Mouse (Mus musculus): ENCODE measurements at regions not wholly inside any gene's neighbourhood (a gene's known extent, or its start where the extent isn't known, plus 50 kb on each side); places are given as distances from the start of the nearest gene placed in this dataset.

DNA sequence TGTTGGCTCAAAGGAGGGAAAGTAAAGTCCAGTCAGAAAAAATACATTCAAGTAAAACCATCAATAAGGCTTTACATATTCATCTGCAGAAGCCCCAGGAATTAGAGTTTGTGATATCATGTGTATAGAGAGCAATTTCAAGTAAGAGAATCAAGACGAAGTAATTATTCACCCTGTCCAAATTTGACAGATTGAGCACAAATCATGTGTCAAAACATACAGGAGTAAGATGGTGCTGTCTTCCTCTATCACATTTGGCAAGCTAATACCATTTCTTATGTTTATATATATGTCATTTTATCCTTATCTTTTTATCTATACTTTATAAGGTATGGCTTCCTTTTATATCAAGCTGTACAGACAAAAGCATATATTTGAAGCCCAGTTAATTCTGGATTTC lies 825.2 kb downstream of the Galc start:
- Histone ChIP-seq H3K36me3 (no peaks in the 10 kb centered on the region), H3K9me3 (no peaks in the 10 kb centered on the region), H3K27me3 (no peaks in the 10 kb centered on the region), H3K27ac (replicated peaks) (no peak overlapping the region), H3K4me2 (no peak overlapping the region), H3K9ac (no peak overlapping the region), H3K4me1 (replicated peaks) (no peaks in the 10 kb centered on the region), H3K4me3 (no peak overlapping the region)
- ATAC-seq (ENCODE audit: low read depth): no peak
- 70% methylated on average over 1 of the region's 1 CpGs for WGBS

DNA sequence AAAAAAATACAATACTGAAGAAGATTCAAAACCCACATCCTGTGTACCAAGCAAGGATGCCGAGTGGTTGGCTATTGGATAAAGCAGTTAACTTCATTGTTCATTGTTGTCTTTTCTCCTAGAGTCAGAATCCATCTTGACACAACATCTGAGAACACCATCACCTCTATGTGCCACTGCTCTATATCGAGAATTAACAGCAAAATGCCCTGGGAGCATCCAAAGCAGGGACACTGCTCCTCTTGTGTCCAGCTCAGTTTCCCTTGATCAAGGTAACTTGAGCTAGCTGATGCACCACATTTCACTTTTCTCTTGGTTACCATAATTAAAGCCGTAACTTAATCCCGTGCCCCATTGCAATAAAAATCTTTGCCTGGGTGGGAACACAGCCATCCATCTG lies 826.6 kb downstream of the Galc start:
- no peak for ATAC-seq (ENCODE audit: low read depth)
- Histone ChIP-seq H3K9me3 (no peaks in the 10 kb centered on the region), H3K4me3 (no peak overlapping the region), H3K4me2 (no peak overlapping the region), H3K4me1 (replicated peaks) (no peaks in the 10 kb centered on the region), H3K9ac (no peak overlapping the region), H3K27ac (replicated peaks) (no peak overlapping the region), H3K36me3 (no peaks in the 10 kb centered on the region), H3K27me3 (no peaks in the 10 kb centered on the region)
- WGBS: 79% methylated on average over 4 of the region's 4 CpGs

DNA sequence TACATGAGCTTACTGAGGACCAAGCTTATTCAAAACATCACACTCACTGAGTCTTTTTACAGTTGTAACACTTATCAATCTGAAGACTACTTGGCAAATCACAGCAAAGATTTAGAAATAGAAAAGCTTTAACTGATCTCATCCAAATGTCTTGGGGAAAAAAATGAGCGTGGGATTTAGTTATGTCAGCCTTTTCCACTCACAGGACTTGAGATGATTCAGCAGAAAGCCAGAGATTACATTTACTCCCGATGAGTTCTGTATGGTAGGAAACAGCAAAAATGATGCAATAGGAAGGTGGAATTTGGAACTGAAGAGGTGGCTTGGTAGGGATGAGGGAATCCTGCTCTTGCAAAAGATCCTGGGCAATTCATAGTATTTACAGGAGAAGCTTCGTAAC lies 831.0 kb downstream of the Galc start:
- H3K4me3 ChIP-seq: no peak overlapping the region
- 86% methylated on average over 3 of the region's 3 CpGs for WGBS
- H3K4me2 ChIP-seq: no peak overlapping the region
- H3K27me3 ChIP-seq: no peaks in the 10 kb centered on the region
- no peak overlapping the region for H3K27ac ChIP-seq (replicated peaks)
- ATAC-seq (ENCODE audit: low read depth): no peak
- no peaks in the 10 kb centered on the region for H3K36me3 ChIP-seq
- no peak overlapping the region for H3K9ac ChIP-seq
- no peaks in the 10 kb centered on the region for H3K9me3 ChIP-seq
- no peaks in the 10 kb centered on the region for H3K4me1 ChIP-seq (replicated peaks)

DNA sequence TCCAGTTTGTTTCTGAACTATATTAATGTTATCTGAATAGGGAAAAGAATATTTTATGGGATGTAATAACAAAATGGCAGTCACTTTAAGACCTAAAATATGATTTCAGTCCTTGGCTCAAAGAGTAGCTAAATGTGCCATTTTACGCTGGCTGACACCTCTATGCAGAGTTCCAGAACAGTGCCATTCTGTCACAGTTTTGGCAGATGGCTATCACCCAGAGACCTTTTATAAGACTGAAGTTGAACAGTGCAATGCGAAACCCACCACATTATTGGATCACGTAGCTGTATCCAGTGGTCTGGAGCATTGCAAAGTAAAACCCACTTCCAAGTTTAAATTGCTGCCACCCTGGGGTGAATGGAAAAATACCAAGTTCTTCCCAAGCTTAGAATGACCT lies 834.5 kb downstream of the Galc start:
- H3K36me3 ChIP-seq: no peaks in the 10 kb centered on the region
- no peak for ATAC-seq (ENCODE audit: low read depth)
- H3K9ac ChIP-seq: no peak overlapping the region
- H3K4me1 ChIP-seq (replicated peaks): no peaks in the 10 kb centered on the region
- H3K9me3 ChIP-seq: no peaks in the 10 kb centered on the region
- no peak overlapping the region for H3K4me2 ChIP-seq
- H3K27me3 ChIP-seq: no peaks in the 10 kb centered on the region
- no peak overlapping the region for H3K4me3 ChIP-seq
- no peak overlapping the region for H3K27ac ChIP-seq (replicated peaks)
- WGBS: 85% methylated on average over 3 of the region's 3 CpGs

DNA sequence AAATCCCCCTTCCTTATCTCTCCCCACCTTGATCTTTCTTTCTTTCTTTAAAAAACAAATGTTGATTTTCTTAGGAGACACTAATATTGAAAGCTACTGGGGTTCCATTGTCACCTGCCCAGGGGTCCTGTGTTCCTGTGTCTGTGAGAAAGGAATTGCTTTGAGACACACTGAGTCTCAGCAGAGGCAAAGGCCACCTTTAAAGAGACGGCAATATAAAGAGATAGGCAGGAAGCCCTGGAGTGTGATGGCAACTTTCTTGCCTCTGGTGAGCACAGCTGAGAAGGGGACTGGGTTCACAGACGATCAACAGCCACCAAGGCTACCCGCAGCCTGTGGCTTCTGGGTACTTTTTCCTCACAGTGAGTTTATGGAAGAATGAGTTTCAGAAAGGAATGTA lies 855.8 kb downstream of the Galc start:
- no peaks in the 10 kb centered on the region for H3K9me3 ChIP-seq
- H3K4me2 ChIP-seq: no peak overlapping the region
- no peak overlapping the region for H3K9ac ChIP-seq
- no peak overlapping the region for H3K27ac ChIP-seq (replicated peaks)
- H3K4me1 ChIP-seq (replicated peaks): peaks cover 21% of the 10 kb centered on the region
- no peak for ATAC-seq (ENCODE audit: low read depth)
- no peak overlapping the region for H3K4me3 ChIP-seq
- no peaks in the 10 kb centered on the region for H3K27me3 ChIP-seq
- WGBS: 15% methylated on average over 3 of the region's 3 CpGs
- H3K36me3 ChIP-seq: no peaks in the 10 kb centered on the region

DNA sequence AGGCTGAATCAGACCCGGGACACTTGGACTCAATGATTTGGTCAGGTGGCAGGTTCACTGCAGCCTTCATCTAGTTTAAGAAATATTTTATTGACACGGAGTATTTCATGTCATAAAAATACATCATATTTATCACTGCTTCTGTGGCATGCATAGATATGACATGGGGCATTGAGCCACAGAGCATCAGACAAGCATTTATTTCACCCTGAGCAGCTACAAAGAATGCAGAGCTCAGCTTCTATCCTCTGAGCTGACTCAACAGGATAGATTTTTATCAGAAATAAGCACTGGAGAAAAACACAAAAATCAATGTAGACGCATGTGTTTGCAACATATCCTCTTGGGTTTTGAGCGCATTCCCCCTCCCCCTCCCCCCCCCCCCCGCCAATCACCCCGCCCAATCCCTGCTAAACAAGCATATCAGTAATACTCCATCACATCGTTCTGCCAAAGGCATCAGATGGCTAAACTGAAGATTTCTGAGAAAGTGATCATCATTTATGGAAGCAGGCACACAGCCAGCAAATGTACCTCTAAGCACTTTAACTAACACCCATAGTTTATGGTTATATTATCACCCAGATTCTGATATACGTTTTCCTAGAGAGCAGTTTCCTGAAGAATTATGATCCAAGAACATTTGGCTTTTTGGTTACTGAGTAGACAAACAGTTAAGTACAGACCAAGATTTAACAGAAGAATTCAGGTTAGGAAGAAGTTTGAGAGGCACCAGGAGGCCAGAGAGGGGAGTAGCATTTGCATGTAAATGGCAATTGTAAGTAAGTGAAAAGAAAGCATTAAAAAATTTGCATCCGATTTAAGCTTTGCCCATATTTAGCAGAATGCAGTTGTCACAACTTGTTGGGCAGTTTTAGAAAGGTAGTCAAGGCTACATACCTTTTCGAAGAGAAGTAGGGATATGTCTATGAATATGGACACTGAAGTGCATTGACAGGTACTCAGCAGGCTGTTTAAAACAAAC lies 856.6 kb downstream of the Galc start:
- no peak overlapping the region for H3K4me3 ChIP-seq
- no peak overlapping the region for H3K9ac ChIP-seq
- peak; percentile 47 for ATAC-seq (ENCODE audit: low read depth)
- H3K27ac ChIP-seq (replicated peaks): no peak overlapping the region; the same call in 1 of the 2 replicates
- H3K4me2 ChIP-seq: no peak overlapping the region
- H3K4me1 ChIP-seq (replicated peaks): peaks cover 21% of the 10 kb centered on the region
- H3K9me3 ChIP-seq: no peaks in the 10 kb centered on the region
- no peaks in the 10 kb centered on the region for H3K27me3 ChIP-seq
- WGBS: 14% methylated on average over 8 of the region's 10 CpGs
- H3K36me3 ChIP-seq: no peaks in the 10 kb centered on the region

DNA sequence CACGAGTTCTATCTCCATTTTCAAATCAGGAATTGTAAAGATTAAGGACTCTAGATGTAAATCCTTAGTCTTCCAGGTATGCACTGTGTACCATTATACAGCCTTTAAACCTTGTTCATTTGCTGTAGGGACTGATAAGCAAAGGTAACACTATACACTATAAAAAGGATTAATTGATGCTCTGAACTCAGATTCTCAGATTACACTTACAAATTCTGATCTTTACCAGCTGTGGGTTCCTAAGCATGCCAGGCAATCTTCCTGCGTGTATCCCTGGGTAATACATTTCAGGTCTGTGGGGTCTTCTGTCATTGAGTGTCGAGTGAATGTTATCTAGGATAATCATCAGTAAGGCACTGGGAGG lies 860.7 kb downstream of the Galc start:
- no peak for ATAC-seq (ENCODE audit: low read depth)
- H3K4me2 ChIP-seq: no peak overlapping the region
- 50% methylated on average over 3 of the region's 3 CpGs for WGBS
- no peak overlapping the region for H3K4me3 ChIP-seq
- no peak overlapping the region for H3K9ac ChIP-seq
- no peak overlapping the region for H3K27ac ChIP-seq (replicated peaks)
- H3K9me3 ChIP-seq: no peaks in the 10 kb centered on the region
- H3K4me1 ChIP-seq (replicated peaks): peaks cover 21% of the 10 kb centered on the region
- no peaks in the 10 kb centered on the region for H3K27me3 ChIP-seq
- no peaks in the 10 kb centered on the region for H3K36me3 ChIP-seq

DNA sequence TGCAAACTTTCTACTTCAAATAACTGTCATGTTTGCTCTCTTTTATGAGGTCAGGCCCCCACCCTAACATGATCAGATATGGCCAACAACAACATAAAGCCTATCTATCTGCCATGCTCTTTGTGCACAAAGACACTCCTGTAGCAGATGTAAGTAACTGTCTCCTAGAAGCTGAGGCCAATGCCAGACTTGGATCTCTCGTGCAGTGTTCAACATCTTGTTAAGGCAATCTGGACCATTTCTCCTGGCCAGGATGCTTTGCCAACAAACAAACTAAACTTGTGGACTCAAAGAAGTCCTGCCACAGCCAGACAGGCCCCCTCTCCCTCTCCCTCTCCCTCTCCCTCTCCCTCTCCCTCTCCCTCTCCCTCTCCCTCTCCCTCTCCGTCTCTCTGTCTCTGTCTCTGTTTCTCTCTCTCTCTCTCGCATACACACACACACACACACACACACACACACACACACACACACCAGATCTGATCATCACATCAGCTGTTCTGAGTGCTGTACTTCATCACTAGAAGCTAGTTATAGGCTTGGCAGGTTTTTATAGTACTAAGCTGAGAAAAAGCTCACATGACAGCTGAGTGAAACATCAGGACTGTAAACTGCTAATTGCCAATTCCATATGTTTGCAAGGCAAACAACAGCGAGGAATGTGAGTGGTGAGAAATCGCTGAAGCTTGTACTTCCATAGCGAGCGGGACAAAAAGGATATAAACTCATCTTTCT lies 861.2 kb downstream of the Galc start:
- Histone ChIP-seq H3K27me3 (no peaks in the 10 kb centered on the region), H3K9me3 (no peaks in the 10 kb centered on the region), H3K27ac (replicated peaks) (no peak overlapping the region), H3K9ac (no peak overlapping the region), H3K4me3 (no peak overlapping the region), H3K4me2 (no peak overlapping the region), H3K4me1 (replicated peaks) (peaks cover 15% of the 10 kb centered on the region), H3K36me3 (no peaks in the 10 kb centered on the region)
- 66% methylated on average over 5 of the region's 7 CpGs for WGBS
- no peak for ATAC-seq (ENCODE audit: low read depth)

DNA sequence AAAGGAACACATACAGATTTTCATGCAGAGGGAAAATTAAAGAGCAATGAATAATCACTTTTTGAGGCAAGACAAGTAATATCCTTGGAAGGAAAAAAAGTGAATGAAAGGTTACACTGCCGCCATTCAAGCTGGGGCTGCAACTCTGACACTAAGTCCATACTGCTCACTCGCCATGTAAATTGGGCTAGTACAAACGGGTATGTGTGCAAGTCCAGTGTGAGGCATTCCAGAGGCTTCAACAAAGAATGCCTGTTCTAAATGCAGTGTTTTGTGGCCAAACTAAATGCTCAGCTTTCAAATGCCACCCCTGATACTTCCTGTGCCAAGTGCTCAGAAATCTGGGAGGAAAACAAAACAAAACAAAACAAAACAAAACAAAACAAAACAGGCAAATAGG lies 897.5 kb downstream of the Galc start:
- Histone ChIP-seq H3K27ac (replicated peaks) (no peak overlapping the region), H3K36me3 (no peaks in the 10 kb centered on the region), H3K4me1 (replicated peaks) (peaks cover 3% of the 10 kb centered on the region; the same call in 1 of the 2 replicates), H3K9me3 (no peaks in the 10 kb centered on the region), H3K27me3 (no peaks in the 10 kb centered on the region), H3K4me3 (no peak overlapping the region), H3K9ac (no peak overlapping the region), H3K4me2 (no peak overlapping the region)
- WGBS: 71% methylated on average over 3 of the region's 3 CpGs
- ATAC-seq (ENCODE audit: low read depth): no peak

DNA sequence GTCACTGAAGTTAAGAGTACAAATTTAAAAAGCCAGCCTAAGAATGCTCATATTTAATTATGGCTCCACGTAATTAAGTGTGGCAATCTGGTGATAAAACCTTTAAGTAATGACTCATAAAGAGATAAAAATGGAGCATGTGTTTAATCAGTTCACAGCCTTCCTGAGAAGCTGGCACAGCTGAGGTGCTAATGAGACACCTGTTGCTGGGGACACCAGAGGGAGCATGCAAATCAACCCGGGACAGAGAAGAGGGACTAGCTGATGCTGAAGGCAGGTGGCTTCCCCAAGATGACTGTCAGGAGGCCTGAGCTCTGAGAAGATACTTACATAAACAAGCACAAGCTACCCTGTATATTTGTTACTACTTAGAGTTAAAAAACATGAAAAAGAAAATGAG lies 898.6 kb downstream of the Galc start:
- Histone ChIP-seq H3K4me1 (replicated peaks) (peaks cover 3% of the 10 kb centered on the region; the same call in 1 of the 2 replicates), H3K9ac (no peak overlapping the region), H3K9me3 (no peaks in the 10 kb centered on the region), H3K27ac (replicated peaks) (no peak overlapping the region), H3K4me2 (no peak overlapping the region), H3K4me3 (no peak overlapping the region), H3K27me3 (no peaks in the 10 kb centered on the region), H3K36me3 (no peaks in the 10 kb centered on the region)
- 18% methylated on average over 2 of the region's 2 CpGs for WGBS
- peak; percentile 61 for ATAC-seq (ENCODE audit: low read depth)

DNA sequence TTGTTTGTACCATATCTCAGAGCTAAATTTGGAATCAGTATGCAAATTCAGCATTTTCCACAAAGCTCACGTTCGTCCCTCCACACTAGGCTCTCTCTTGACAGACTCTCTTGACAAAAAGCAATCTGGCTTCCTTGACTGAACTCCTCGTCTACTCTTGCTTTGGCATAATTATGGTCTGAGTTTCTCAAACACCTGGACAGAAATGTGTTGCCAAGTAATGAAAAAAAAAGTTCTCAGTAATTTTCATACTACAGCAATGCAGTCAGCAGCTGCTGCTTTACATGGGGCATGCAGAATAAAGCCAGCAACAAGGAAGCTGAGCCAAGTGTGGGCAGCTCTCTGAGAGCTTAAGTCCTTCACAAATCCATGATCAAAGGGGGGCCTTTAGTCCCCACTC lies 932.7 kb downstream of the Galc start:
- no peaks in the 10 kb centered on the region for H3K36me3 ChIP-seq
- no peaks in the 10 kb centered on the region for H3K4me1 ChIP-seq (replicated peaks)
- H3K9ac ChIP-seq: no peak overlapping the region
- H3K9me3 ChIP-seq: no peaks in the 10 kb centered on the region
- H3K4me3 ChIP-seq: no peak overlapping the region
- H3K27ac ChIP-seq (replicated peaks): no peak overlapping the region
- 76% methylated on average over 3 of the region's 3 CpGs for WGBS
- no peak for ATAC-seq (ENCODE audit: low read depth)
- no peaks in the 10 kb centered on the region for H3K27me3 ChIP-seq
- no peak overlapping the region for H3K4me2 ChIP-seq

DNA sequence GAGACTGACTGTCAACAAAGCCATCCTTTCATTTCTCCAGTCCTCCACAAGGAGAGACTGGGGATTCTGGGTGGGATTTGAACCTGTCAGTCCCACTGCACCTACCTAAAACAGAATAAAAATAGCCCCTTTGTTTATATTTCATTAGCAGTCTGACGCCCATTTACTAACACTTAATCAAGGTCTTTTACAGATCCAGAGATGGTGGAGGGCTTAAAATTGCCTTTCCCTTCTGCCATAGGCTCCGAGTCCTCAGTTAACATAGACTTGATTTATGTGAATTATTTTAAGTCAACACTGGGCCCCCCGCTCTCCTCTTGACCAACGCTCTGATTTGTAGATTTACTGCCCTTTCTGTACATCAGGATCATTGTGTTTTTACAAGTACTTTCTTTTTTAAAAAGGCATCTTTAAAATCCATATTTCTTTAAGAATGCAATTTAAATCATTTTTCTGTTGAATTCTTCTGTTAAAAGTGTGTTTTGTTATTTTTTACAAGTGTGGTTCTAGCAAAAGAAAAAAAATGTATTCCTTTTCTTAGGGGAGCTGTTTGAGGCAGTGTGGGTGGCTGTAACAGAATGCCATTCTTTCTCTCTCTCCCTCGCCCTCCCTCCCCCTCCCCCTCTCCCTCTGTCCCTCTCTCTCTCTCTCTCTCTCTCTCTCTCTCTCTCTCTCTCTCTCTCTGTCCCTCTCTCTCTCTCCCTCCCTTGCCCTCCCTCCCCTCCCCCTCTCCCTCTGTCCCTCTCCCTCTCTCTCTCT lies 946.8 kb downstream of the Galc start:
- no peak for ATAC-seq (ENCODE audit: low read depth)
- H3K27me3 ChIP-seq: no peaks in the 10 kb centered on the region
- no peak overlapping the region for H3K4me2 ChIP-seq
- H3K4me3 ChIP-seq: no peak overlapping the region
- no peaks in the 10 kb centered on the region for H3K36me3 ChIP-seq
- H3K9ac ChIP-seq: no peak overlapping the region
- H3K9me3 ChIP-seq: no peaks in the 10 kb centered on the region
- WGBS: 38% methylated on average over 5 of the region's 5 CpGs
- H3K4me1 ChIP-seq (replicated peaks): no peaks in the 10 kb centered on the region; the same call in 1 of the 2 replicates
- no peak overlapping the region for H3K27ac ChIP-seq (replicated peaks)

Data from neural tube, embryonic 13.5 days (tissue).